Mouse (Mus musculus): ENCODE results near the gene Hephl1. TPM values are rescaled to one million over a fixed set of nuclear protein-coding genes. Genes with fewer than 3 reads are reported as not detected.

Hephl1 gene
- polyA plus RNA-seq, 1 experiment from 2014 or later: not detected

- H3K4me1 ChIP-seq (replicated peaks; ENCODE audit: insufficient read depth, low read length): peaks cover 5% of the 10 kb centered on the region; the same call in 1 of the 2 replicates
- H3K9ac ChIP-seq (ENCODE audit: low read depth, low read length): peak within 1 kb of the TSS; percentile 86
- H3K9me3 ChIP-seq (replicated peaks; ENCODE audit: low read length): no peaks in the 10 kb centered on the region
- no peak for TF ChIP-seq CTCF (IDR thresholded peaks at IDR 0.05; ENCODE audit: low read depth)
- WGBS: under 1% methylated on average over 64 of the region's 68 CpGs
- peak within 1 kb of the TSS; percentile 73 for H3K27ac ChIP-seq
- peak within 1 kb of the TSS; percentile 90 for H3K4me2 ChIP-seq (ENCODE audit: low read length)
- peak within 1 kb of the TSS; percentile 77 for H3K4me3 ChIP-seq (replicated peaks; ENCODE audit: low read depth, low read length)
- no peaks in the 10 kb centered on the region for H3K27me3 ChIP-seq (ENCODE audit: insufficient read depth, low read length)
- DNase-seq (ENCODE audit: low spot score): peak; percentile 88
- peak; percentile 81 for ATAC-seq (replicated peaks; ENCODE audit: low FRiP score, low read depth)
- no peaks in the 10 kb centered on the region for H3K36me3 ChIP-seq (ENCODE audit: insufficient read depth, low read length)
Observed at GRCm38 (mm10) chr9:15045084-15045669, 66.7 kb downstream of the Hephl1 start, which contains the start of gene Panx1. TSS of gene Panx1 (minus strand) at chr9:15045478.

- peak; percentile 48 for DNase-seq (ENCODE audit: low spot score)
- Histone ChIP-seq H3K4me1 (replicated peaks; ENCODE audit: insufficient read depth, low read length) (peaks cover 5% of the 10 kb centered on the region; the same call in 1 of the 2 replicates), H3K4me2 (ENCODE audit: low read length) (peak overlapping the region; percentile 90), H3K27me3 (ENCODE audit: insufficient read depth, low read length) (no peaks in the 10 kb centered on the region), H3K4me3 (replicated peaks; ENCODE audit: low read depth, low read length) (peak overlapping the region; percentile 77), H3K27ac (peak overlapping the region; percentile 73), H3K9ac (ENCODE audit: low read depth, low read length) (peak overlapping the region; percentile 86), H3K36me3 (ENCODE audit: insufficient read depth, low read length) (no peaks in the 10 kb centered on the region), H3K9me3 (replicated peaks; ENCODE audit: low read length) (no peaks in the 10 kb centered on the region)
- 3% methylated on average over 28 of the region's 28 CpGs for WGBS
- no peak for TF ChIP-seq CTCF (IDR thresholded peaks at IDR 0.05; ENCODE audit: low read depth)
- ATAC-seq (replicated peaks; ENCODE audit: low FRiP score, low read depth): peak; percentile 18; the same call in 1 of the 2 replicates
Observed at GRCm38 (mm10) chr9:15044391-15045083, 67.4 kb downstream of the Hephl1 start.

- Histone ChIP-seq H3K9me3 (replicated peaks; ENCODE audit: low read length) (no peaks in the 10 kb centered on the region), H3K4me3 (replicated peaks; ENCODE audit: low read depth, low read length) (no peak overlapping the region), H3K4me2 (ENCODE audit: low read length) (no peak overlapping the region), H3K27ac (no peak overlapping the region), H3K9ac (ENCODE audit: low read depth, low read length) (no peak overlapping the region), H3K36me3 (ENCODE audit: insufficient read depth, low read length) (no peaks in the 10 kb centered on the region), H3K4me1 (replicated peaks; ENCODE audit: insufficient read depth, low read length) (peaks cover 5% of the 10 kb centered on the region; the same call in 1 of the 2 replicates), H3K27me3 (ENCODE audit: insufficient read depth, low read length) (no peaks in the 10 kb centered on the region)
- ATAC-seq (replicated peaks; ENCODE audit: low FRiP score, low read depth): no peak
- no peak for DNase-seq (ENCODE audit: low spot score)
- TF ChIP-seq CTCF (IDR thresholded peaks at IDR 0.05; ENCODE audit: low read depth): no peak
- WGBS: 83% methylated on average over 11 of the region's 11 CpGs
Observed at GRCm38 (mm10) chr9:15041556-15041955, 70.4 kb downstream of the Hephl1 start.

- 65% methylated on average over 5 of the region's 5 CpGs for WGBS
- H3K36me3 ChIP-seq (ENCODE audit: insufficient read depth, low read length): no peaks in the 10 kb centered on the region
- DNase-seq (ENCODE audit: low spot score) (no peak), ATAC-seq (replicated peaks; ENCODE audit: low FRiP score, low read depth) (no peak)
- no peak overlapping the region for H3K9ac ChIP-seq (ENCODE audit: low read depth, low read length)
- no peak overlapping the region for H3K27ac ChIP-seq
- no peaks in the 10 kb centered on the region for H3K27me3 ChIP-seq (ENCODE audit: insufficient read depth, low read length)
- H3K4me2 ChIP-seq (ENCODE audit: low read length): no peak overlapping the region
- no peaks in the 10 kb centered on the region; the same call in 1 of the 2 replicates for H3K4me1 ChIP-seq (replicated peaks; ENCODE audit: insufficient read depth, low read length)
- no peaks in the 10 kb centered on the region for H3K9me3 ChIP-seq (replicated peaks; ENCODE audit: low read length)
- no peak overlapping the region for H3K4me3 ChIP-seq (replicated peaks; ENCODE audit: low read depth, low read length)
- no peak for TF ChIP-seq CTCF (IDR thresholded peaks at IDR 0.05; ENCODE audit: low read depth)
Observed at GRCm38 (mm10) chr9:15039848-15040247, 72.1 kb downstream of the Hephl1 start.

- no peak overlapping the region for H3K4me3 ChIP-seq (replicated peaks; ENCODE audit: low read depth, low read length)
- no peaks in the 10 kb centered on the region for H3K9me3 ChIP-seq (replicated peaks; ENCODE audit: low read length)
- H3K27me3 ChIP-seq (ENCODE audit: insufficient read depth, low read length): no peaks in the 10 kb centered on the region
- no peak overlapping the region for H3K4me2 ChIP-seq (ENCODE audit: low read length)
- ATAC-seq (replicated peaks; ENCODE audit: low FRiP score, low read depth) (peak; percentile 15; the same call in 1 of the 2 replicates), DNase-seq (ENCODE audit: low spot score) (no peak)
- H3K9ac ChIP-seq (ENCODE audit: low read depth, low read length): no peak overlapping the region
- TF ChIP-seq CTCF (IDR thresholded peaks at IDR 0.05; ENCODE audit: low read depth): no peak
- whole genome bisulfite sequencing: 52% methylated on average over 3 of the region's 3 CpGs
- H3K36me3 ChIP-seq (ENCODE audit: insufficient read depth, low read length): no peaks in the 10 kb centered on the region
- H3K27ac ChIP-seq: no peak overlapping the region
- H3K4me1 ChIP-seq (replicated peaks; ENCODE audit: insufficient read depth, low read length): no peaks in the 10 kb centered on the region; the same call in 1 of the 2 replicates
Observed at GRCm38 (mm10) chr9:15037704-15038103, 74.2 kb downstream of the Hephl1 start.

GRCm38 (mm10) chr9:15037237-15037636 is 74.7 kb downstream of the Hephl1 start:
- Histone ChIP-seq H3K9ac (ENCODE audit: low read depth, low read length) (no peak overlapping the region), H3K27ac (no peak overlapping the region), H3K27me3 (ENCODE audit: insufficient read depth, low read length) (no peaks in the 10 kb centered on the region), H3K36me3 (ENCODE audit: insufficient read depth, low read length) (no peaks in the 10 kb centered on the region), H3K4me3 (replicated peaks; ENCODE audit: low read depth, low read length) (no peak overlapping the region), H3K4me1 (replicated peaks; ENCODE audit: insufficient read depth, low read length) (no peaks in the 10 kb centered on the region; the same call in 1 of the 2 replicates), H3K9me3 (replicated peaks; ENCODE audit: low read length) (no peaks in the 10 kb centered on the region), H3K4me2 (ENCODE audit: low read length) (no peak overlapping the region)
- no peak for TF ChIP-seq CTCF (IDR thresholded peaks at IDR 0.05; ENCODE audit: low read depth)
- DNase-seq (ENCODE audit: low spot score) (no peak), ATAC-seq (replicated peaks; ENCODE audit: low FRiP score, low read depth) (peak; percentile 55; the same call in 1 of the 2 replicates)

Data from kidney, postnatal 0 days (tissue).